Mouse (Mus musculus) kidney, adult 10 weeks (tissue): ENCODE data around the gene Hal. TPM values are rescaled to one million over a fixed set of nuclear protein-coding genes. Genes with fewer than 3 reads are reported as not detected.

Experiments
- polyA plus RNA-seq: library from polyadenylated mRNA; stranded (reverse); fragments of 350-450 nt; fragmentation: Illumina TruSeq; extraction: RNeasy Lipid Tissue Mini Kit (QIAGEN cat#74804); gene quantifications from one replicate; pipeline ENCODE4 v1.2.3, GENCODE M21; 2014; ENCODE audit warnings: low read depth, low replicate concordance

The Hal gene
- not detected for polyA plus RNA-seq

GRCm38 (mm10) chr10:93488066-93488827 lies at the start of gene Hal:
Gene Hal, plus strand, starts transcription at chr10:93488768.

GRCm38 (mm10) chr10:93539775-93540430 lies 51.3 kb downstream of the Hal start, which contains the start of gene Amdhd1:
Gene Amdhd1, minus strand, starts transcription at chr10:93540033.

GRCm38 (mm10) chr10:93540431-93541210 lies 52.1 kb downstream of the Hal start, which contains the start of gene Ccdc38:
Gene Ccdc38, plus strand, starts transcription at chr10:93540632.

Other genes starting within 250 kb of the Hal start
- 20.2 TPM for gene Elk3, start 177.6 kb upstream of the Hal start, polyA plus RNA-seq
- 46.7 TPM for gene Lta4h, start 35.4 kb upstream of the Hal start, polyA plus RNA-seq
- 3.3 TPM for gene Amdhd1, start 51.3 kb downstream of the Hal start, polyA plus RNA-seq
- 0.32 TPM for gene Ccdc38, start 51.9 kb downstream of the Hal start, polyA plus RNA-seq
- gene Snrpf, start 100.9 kb downstream of the Hal start, polyA plus RNA-seq = 34.2 TPM
- 126 TPM for gene Ntn4, start 151.9 kb downstream of the Hal start, polyA plus RNA-seq